Mouse (Mus musculus) liver, embryonic 14.5 days (tissue): ENCODE data around the gene Vmn2r108.

Experiments
- CTCF ChIP-seq: IDR thresholded peaks from 2 replicates; pipeline ENCODE4 v1.5.1; 2016; ENCODE audit warnings: antibody characterized with exemption, low read depth, control low read depth
- EP300 ChIP-seq: IDR thresholded peaks from 2 replicates; pipeline ENCODE4 v1.6.1; 2016; ENCODE audit warnings: antibody characterized with exemption, low read depth

- TF ChIP-seq CTCF (no peak), EP300 (no peak)
These were observed 16.7 kb upstream of the Vmn2r108 start, which contains the start of gene Vmn1r225 for GRCm38 (mm10) chr17:20497858-20498257.
